Mouse (Mus musculus) C2C12 (cell line): ENCODE measurements at regions not wholly inside any gene's neighbourhood (a gene's known extent, or its start where the extent isn't known, plus 50 kb on each side); places are given as distances from the start of the nearest gene placed in this dataset.

ENCODE experiments used
- CTCF ChIP-seq: IDR thresholded peaks from one replicate; pipeline ENCODE4 v1.5.1; 2011; ENCODE audit not compliant: control insufficient read depth, insufficient read depth, insufficient read length
- MAX ChIP-seq: IDR thresholded peaks from one replicate; pipeline ENCODE4 v1.6.1; 2011; ENCODE audit warnings: mild to moderate bottlenecking, control low read depth
- MYOD1 ChIP-seq: IDR thresholded peaks from one replicate; pipeline ENCODE4 v1.6.1; 2011; ENCODE audit warnings: low read depth; ENCODE audit not compliant: control insufficient read depth, insufficient read length
- MYOG ChIP-seq: IDR thresholded peaks from one replicate; pipeline ENCODE4 v1.6.1; 2011; ENCODE audit not compliant: control insufficient read depth, insufficient read length; ENCODE audit errors: extremely low read depth
- USF1 ChIP-seq: IDR thresholded peaks from one replicate; pipeline ENCODE4 v1.6.1; 2011; ENCODE audit warnings: low read depth, mild to moderate bottlenecking, control low read depth, moderate library complexity

DNA sequence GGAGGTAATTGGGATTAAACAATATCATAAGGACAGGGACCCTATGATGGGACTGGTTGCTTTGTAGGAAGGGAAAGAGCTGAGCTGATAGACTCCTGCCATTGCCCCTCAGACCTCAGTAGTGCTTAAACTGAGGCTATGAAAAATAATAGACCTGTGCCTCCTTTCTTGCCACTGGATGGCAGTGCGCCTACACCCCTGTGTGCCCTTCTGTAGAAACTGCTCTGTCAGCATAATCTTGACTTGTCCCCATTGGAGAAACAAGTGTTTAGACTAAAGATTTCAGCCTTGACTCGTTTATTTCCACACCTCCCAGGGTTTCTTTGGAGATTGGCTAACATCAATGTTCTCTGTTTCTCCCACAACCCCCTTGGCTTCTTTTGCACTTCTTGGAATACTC, 876.0 kb upstream of the Fam160b2 start:
- TF ChIP-seq CTCF: no peak
- no peak for TF ChIP-seq MAX
- TF ChIP-seq MYOD1: no peak
- TF ChIP-seq MYOG: no peak
- TF ChIP-seq USF1: no peak
